Mouse (Mus musculus) hindbrain, embryonic 13.5 days (tissue): ENCODE results near the gene Gm20388. TPM values are rescaled to one million over a fixed set of nuclear protein-coding genes. Genes with fewer than 3 reads are reported as not detected.
A peak's percentile ranks its signal among the peaks of the same experiment; 100 is the strongest.

Source experiments
- ATAC-seq: fragments of 200-750 bp; cut with Nextera tagmentation; 2 replicates; pipeline ENCODE4 v1.8.0; 2017; ENCODE audit warnings: moderate TSS enrichment; ENCODE audit not compliant: low FRiP score
- H3K27ac ChIP-seq: fragments of 300-500 bp; sonication (generic); 2 replicates; pipeline ENCODE4 v1.5.1; 2015; ENCODE audit warnings: inconsistent platforms, mild to moderate bottlenecking, moderate library complexity
- H3K27me3 ChIP-seq: fragments of 300-500 bp; sonication (generic); 2 replicates; pipeline ENCODE4 v1.6.1; 2015; ENCODE audit warnings: mild to moderate bottlenecking, inconsistent platforms
- H3K36me3 ChIP-seq: fragments of 300-500 bp; sonication (generic); 2 replicates; pipeline ENCODE4 v1.6.1; 2015; ENCODE audit warnings: mild to moderate bottlenecking, inconsistent platforms
- H3K4me1 ChIP-seq: fragments of 300-500 bp; sonication (generic); replicated peaks from 2 replicates; pipeline ENCODE4 v1.6.1; 2015; ENCODE audit warnings: inconsistent platforms
- H3K4me2 ChIP-seq: fragments of 300-500 bp; sonication (generic); 2 replicates; pipeline ENCODE4 v1.6.1; 2015; ENCODE audit warnings: inconsistent platforms, mild to moderate bottlenecking, moderate library complexity
- H3K4me3 ChIP-seq: fragments of 300-500 bp; sonication (generic); 2 replicates; pipeline ENCODE4 v1.5.1; 2015; ENCODE audit warnings: mild to moderate bottlenecking, inconsistent platforms
- H3K9ac ChIP-seq: fragments of 300-500 bp; sonication (generic); 2 replicates; pipeline ENCODE4 v1.6.1; 2015; ENCODE audit warnings: mild to moderate bottlenecking, inconsistent platforms
- H3K9me3 ChIP-seq: fragments of 300-500 bp; sonication (generic); 2 replicates; pipeline ENCODE4 v1.6.1; 2016; ENCODE audit warnings: inconsistent platforms
- WGBS: fragments of 180-500 bp; shearing (Covaris S2); methylation state at CpG from one replicate; pipeline ENCODE4 v1.1.7; 2015; 5-methylcytosine and 5-hydroxymethylcytosine counted together
- polyA plus RNA-seq: library from polyadenylated mRNA; unstranded; fragments of >200 nt; fragmentation: Nextera tagmentation; extraction: Ambion mirVana; gene quantifications from 2 replicates; pipeline ENCODE4 v1.2.1, GENCODE M21; 2015

The Gm20388 gene
- polyA plus RNA-seq, 1 experiment from 2014 or later: 1.9 TPM

DNA sequence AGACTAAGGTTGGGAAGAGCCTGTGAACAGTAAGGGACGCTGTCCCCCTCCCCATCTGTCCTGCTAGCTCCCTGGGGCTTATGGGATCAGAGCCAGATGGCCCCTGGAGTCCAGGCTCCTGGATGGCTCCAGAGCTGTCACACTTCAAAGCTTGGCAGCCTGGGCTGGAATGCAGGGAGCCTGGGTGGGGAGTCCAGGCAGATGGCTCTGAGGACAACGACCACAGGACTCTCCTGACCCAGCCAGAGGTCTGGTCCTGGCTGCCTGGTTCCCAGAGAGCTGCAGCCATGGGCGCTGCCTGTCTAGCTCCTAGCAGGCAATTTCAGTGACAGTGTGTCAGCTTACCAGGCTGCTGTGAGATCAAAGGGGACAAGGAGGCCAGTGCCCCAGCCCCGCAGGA lies 984.4 kb downstream of the Gm20388 start:
- Histone ChIP-seq H3K27me3 (peaks cover 78% of the 10 kb centered on the region), H3K9me3 (no peaks in the 10 kb centered on the region), H3K9ac (0 out of 2 replicates have a peak overlapping the region, but pooled peaks have one; percentile 24), H3K4me2 (0 out of 2 replicates have a peak overlapping the region, but pooled peaks have one; percentile 47), H3K36me3 (no peaks in the 10 kb centered on the region), H3K4me3 (no peak overlapping the region), H3K4me1 (peaks cover 23% of the 10 kb centered on the region), H3K27ac (no peak overlapping the region)
- ATAC-seq: no peak; the same call in 1 of the 2 replicates
- WGBS: 4% methylated on average over 4 of the region's 4 CpGs

- H3K27ac ChIP-seq: no peak overlapping the region
- H3K9me3 ChIP-seq: no peaks in the 10 kb centered on the region
- peak overlapping the region; percentile 24 for H3K4me3 ChIP-seq
- peaks cover 19% of the 10 kb centered on the region for H3K4me1 ChIP-seq
- WGBS: 2% methylated on average over 13 of the region's 13 CpGs
- H3K4me2 ChIP-seq: peak overlapping the region; percentile 47
- no peaks in the 10 kb centered on the region for H3K36me3 ChIP-seq
- 0 out of 2 replicates have a peak, but pooled peaks have one; percentile 32 for ATAC-seq
- peaks cover 73% of the 10 kb centered on the region for H3K27me3 ChIP-seq
- peak overlapping the region; percentile 65 for H3K9ac ChIP-seq
Observed at GRCm38 (mm10) chr8:120895600-120895999, 985.0 kb downstream of the Gm20388 start.

GRCm38 (mm10) chr8:120896203-120896602 lies 985.6 kb downstream of the Gm20388 start:
- Histone ChIP-seq H3K4me1 (peaks cover 19% of the 10 kb centered on the region), H3K27me3 (peaks cover 73% of the 10 kb centered on the region), H3K36me3 (no peaks in the 10 kb centered on the region), H3K4me2 (peak overlapping the region; percentile 47), H3K27ac (no peak overlapping the region), H3K9ac (peak overlapping the region; percentile 65), H3K9me3 (no peaks in the 10 kb centered on the region), H3K4me3 (peak overlapping the region; percentile 24)
- ATAC-seq: no peak
- 26% methylated on average over 13 of the region's 13 CpGs for WGBS

DNA sequence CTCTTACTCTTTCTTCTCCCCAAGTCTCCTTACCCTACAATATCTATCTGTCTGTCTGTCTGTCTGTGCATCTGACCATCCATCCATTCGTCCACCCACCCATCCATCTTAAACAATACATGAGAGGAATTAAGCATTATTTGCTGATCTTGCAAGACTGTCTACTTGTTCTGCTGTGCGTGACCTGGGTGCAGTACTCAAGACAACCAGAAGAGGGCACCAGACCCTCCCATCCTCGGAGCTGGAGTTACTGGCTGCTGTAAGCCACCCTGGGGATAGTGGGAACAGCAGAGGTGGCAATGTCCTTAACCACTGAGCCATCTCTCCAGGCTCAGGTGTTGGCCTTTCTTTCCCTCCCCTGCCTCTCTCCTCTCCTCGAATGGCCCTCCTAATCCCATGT lies 987.4 kb downstream of the Gm20388 start:
- H3K27me3 ChIP-seq: peaks cover 67% of the 10 kb centered on the region
- 57% methylated on average over 4 of the region's 4 CpGs for WGBS
- H3K4me3 ChIP-seq: no peak overlapping the region
- H3K36me3 ChIP-seq: no peaks in the 10 kb centered on the region
- no peak overlapping the region for H3K4me2 ChIP-seq
- no peaks in the 10 kb centered on the region for H3K9me3 ChIP-seq
- no peak overlapping the region for H3K9ac ChIP-seq
- H3K4me1 ChIP-seq: peaks cover 19% of the 10 kb centered on the region
- no peak overlapping the region for H3K27ac ChIP-seq
- no peak for ATAC-seq

GRCm38 (mm10) chr8:120898828-120899407 lies 988.3 kb downstream of the Gm20388 start:
- ATAC-seq: no peak
- H3K9me3 ChIP-seq: no peaks in the 10 kb centered on the region
- H3K9ac ChIP-seq: no peak overlapping the region
- peaks cover 63% of the 10 kb centered on the region for H3K27me3 ChIP-seq
- H3K36me3 ChIP-seq: no peaks in the 10 kb centered on the region
- no peak overlapping the region for H3K4me3 ChIP-seq
- no peak overlapping the region for H3K4me2 ChIP-seq
- 69% methylated on average over 17 of the region's 17 CpGs for WGBS
- H3K4me1 ChIP-seq: peaks cover 19% of the 10 kb centered on the region
- no peak overlapping the region for H3K27ac ChIP-seq

DNA sequence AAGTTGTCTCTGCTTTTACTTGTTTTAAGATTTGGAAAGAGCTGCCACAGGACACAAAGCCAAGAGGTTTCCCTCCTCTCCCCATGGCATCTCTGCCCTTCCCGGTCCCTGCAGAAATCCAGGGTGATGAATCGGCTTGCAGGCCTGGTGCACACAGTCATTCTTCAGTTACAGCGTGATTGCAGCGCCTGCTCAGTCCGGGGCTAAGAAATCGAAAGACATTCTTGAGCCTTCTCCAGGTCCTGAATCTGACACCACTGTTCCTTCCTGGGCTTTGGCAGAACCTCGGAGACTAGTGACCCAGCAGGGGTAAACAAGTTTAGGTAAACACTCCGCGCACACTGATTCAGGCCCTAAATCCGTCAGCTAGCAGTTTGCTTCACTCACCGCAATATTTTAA lies 991.7 kb downstream of the Gm20388 start:
- Histone ChIP-seq H3K9ac (no peak overlapping the region), H3K27ac (no peak overlapping the region), H3K4me3 (no peak overlapping the region), H3K4me1 (no peaks in the 10 kb centered on the region), H3K9me3 (no peaks in the 10 kb centered on the region), H3K36me3 (no peaks in the 10 kb centered on the region), H3K4me2 (no peak overlapping the region), H3K27me3 (peaks cover 30% of the 10 kb centered on the region; the same call in 1 of the 2 replicates)
- WGBS: 49% methylated on average over 11 of the region's 11 CpGs
- no peak for ATAC-seq

DNA sequence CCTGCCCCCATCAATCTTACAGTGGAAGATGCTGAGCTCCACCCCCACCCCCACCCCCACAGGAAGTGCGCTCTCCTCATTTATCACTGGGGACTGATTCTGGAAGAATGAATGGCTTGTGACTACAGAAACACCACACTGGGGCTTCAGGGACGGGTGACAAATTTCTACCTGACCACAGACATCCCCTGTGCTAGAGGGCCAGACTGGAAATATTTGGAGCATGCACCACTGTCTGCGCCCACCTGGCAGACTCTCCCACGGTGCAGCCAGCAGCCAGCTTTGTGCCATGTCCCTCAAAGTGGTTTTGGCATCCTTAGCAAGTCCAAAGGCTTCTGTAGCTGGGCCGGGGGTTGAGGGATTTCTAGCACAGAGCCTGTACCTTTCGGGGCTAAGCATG lies 997.0 kb downstream of the Gm20388 start:
- no peak overlapping the region for H3K4me3 ChIP-seq
- H3K4me2 ChIP-seq: no peak overlapping the region
- no peaks in the 10 kb centered on the region for H3K36me3 ChIP-seq
- no peak overlapping the region for H3K27ac ChIP-seq
- no peak overlapping the region for H3K9ac ChIP-seq
- H3K9me3 ChIP-seq: no peaks in the 10 kb centered on the region
- WGBS: 65% methylated on average over 6 of the region's 6 CpGs
- H3K4me1 ChIP-seq: 0 out of 2 replicates have a peak, but pooled peaks cover 4% of the 10 kb centered on the region
- ATAC-seq: no peak
- 0 out of 2 replicates have a peak, but pooled peaks cover 15% of the 10 kb centered on the region for H3K27me3 ChIP-seq

DNA sequence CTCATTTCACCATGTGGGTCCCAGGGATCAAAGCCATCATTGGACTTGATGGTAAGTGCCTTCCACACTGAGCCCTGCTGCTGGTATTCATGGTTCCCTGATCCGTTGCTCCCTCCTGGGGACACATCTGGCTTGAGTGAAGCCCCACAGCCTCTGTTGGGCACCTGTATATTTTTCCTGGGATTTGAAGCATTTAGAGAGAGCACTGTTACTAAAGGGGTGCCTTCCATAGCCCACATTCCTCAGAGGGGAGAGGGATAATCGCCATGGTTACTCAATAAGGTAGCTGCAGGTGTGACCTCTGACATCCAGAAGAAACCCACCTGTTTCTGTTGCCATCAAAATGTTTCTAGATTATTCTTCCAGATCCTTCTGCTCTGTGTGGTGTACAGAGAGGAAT lies 1000.3 kb downstream of the Gm20388 start:
- Histone ChIP-seq H3K27ac (no peak overlapping the region), H3K27me3 (peaks cover 8% of the 10 kb centered on the region; the same call in 1 of the 2 replicates), H3K9ac (no peak overlapping the region), H3K4me1 (0 out of 2 replicates have a peak, but pooled peaks cover 4% of the 10 kb centered on the region), H3K36me3 (no peaks in the 10 kb centered on the region), H3K4me3 (no peak overlapping the region), H3K9me3 (no peaks in the 10 kb centered on the region), H3K4me2 (no peak overlapping the region)
- WGBS: 69% methylated on average over 2 of the region's 2 CpGs
- ATAC-seq: no peak

DNA sequence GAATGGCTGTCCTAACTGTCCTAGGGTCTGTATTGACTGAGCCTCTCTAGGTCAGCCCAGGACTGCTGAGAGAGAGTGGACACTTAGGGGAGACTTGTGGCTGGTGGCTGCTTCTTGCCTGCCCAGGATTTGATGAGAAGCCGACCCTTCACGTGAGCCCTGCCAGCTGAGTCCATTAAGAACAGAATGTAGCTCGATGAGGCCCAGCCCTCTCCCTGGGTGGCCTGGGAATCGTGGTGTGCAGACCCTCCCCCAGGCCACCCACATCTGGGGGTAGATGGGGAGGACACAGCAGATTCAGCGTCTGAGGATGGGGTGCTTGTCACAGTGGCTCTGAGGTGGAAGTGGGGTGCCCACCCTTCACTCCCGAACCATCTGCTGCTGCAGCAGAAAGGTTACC lies 1001.8 kb downstream of the Gm20388 start:
- Histone ChIP-seq H3K9me3 (no peaks in the 10 kb centered on the region), H3K9ac (no peak overlapping the region), H3K27ac (no peak overlapping the region), H3K4me3 (no peak overlapping the region), H3K4me2 (no peak overlapping the region), H3K36me3 (no peaks in the 10 kb centered on the region), H3K4me1 (0 out of 2 replicates have a peak, but pooled peaks cover 3% of the 10 kb centered on the region), H3K27me3 (peaks cover 8% of the 10 kb centered on the region; the same call in 1 of the 2 replicates)
- no peak for ATAC-seq
- WGBS: 31% methylated on average over 6 of the region's 6 CpGs

DNA sequence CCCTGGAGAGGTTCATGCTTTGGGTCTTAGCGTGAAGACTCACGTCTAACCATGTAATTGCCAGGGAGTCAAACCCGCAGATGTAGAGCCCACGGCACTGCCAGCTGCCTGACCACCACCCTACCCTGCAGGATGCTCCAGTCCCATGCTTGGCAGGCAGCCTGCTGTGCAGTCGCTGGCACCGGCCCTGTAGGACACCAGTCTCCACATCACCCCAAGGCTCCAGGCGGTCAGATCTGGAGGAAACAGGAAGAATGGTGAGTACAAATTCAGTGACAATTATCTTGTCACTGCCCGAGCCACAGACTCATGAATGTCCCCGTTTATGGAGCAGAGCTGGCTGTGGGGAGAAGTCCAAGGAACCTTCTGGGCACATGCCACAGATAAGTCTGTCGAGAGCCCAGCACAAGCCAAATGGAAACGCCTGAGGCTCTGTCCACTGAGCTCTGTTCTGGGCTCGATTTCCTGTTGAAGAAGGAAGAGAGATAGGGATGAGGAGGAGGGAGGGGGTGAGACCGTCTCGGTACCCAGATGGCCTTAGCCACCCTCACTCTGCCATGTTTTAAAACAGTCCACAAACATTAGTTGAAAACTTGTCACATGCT lies 1006.3 kb downstream of the Gm20388 start:
- WGBS: 78% methylated on average over 14 of the region's 14 CpGs
- Histone ChIP-seq H3K27me3 (no peaks in the 10 kb centered on the region; the same call in 1 of the 2 replicates), H3K27ac (no peak overlapping the region), H3K9ac (no peak overlapping the region), H3K4me3 (no peak overlapping the region), H3K4me2 (no peak overlapping the region), H3K4me1 (no peaks in the 10 kb centered on the region), H3K36me3 (no peaks in the 10 kb centered on the region), H3K9me3 (no peaks in the 10 kb centered on the region)
- no peak for ATAC-seq

- no peak overlapping the region for H3K27ac ChIP-seq
Observed at GRCm38 (mm10) chr8:120920527-120920926, 1009.9 kb downstream of the Gm20388 start.

GRCm38 (mm10) chr8:120926201-120926600 lies 1015.6 kb downstream of the Gm20388 start:
- Histone ChIP-seq H3K4me1 (no peaks in the 10 kb centered on the region), H3K4me3 (no peak overlapping the region), H3K27me3 (peaks cover 13% of the 10 kb centered on the region; the same call in 1 of the 2 replicates), H3K27ac (no peak overlapping the region), H3K36me3 (no peaks in the 10 kb centered on the region), H3K9ac (no peak overlapping the region), H3K4me2 (no peak overlapping the region), H3K9me3 (no peaks in the 10 kb centered on the region)
- no peak for ATAC-seq
- WGBS: 90% methylated on average over 9 of the region's 9 CpGs

More at GRCm38 (mm10) chr8:120920527-120920926, 1009.9 kb downstream of the Gm20388 start:
- Histone ChIP-seq H3K36me3 (no peaks in the 10 kb centered on the region), H3K4me3 (no peak overlapping the region), H3K9ac (no peak overlapping the region), H3K4me2 (no peak overlapping the region), H3K9me3 (no peaks in the 10 kb centered on the region), H3K4me1 (no peaks in the 10 kb centered on the region), H3K27me3 (no peaks in the 10 kb centered on the region; the same call in 1 of the 2 replicates)
- ATAC-seq: no peak
- WGBS: 92% methylated on average over 4 of the region's 4 CpGs
